Mouse (Mus musculus): ENCODE results near the gene Fam49a. TPM values are rescaled to one million over a fixed set of nuclear protein-coding genes. Genes with fewer than 3 reads are reported as not detected.

Fam49a gene
- polyA plus RNA-seq, 1 experiment: 28.4 TPM

GRCm38 (mm10) chr12:12373111-12373862 is 111.3 kb downstream of the Fam49a start:
- no peak for DNase-seq (ENCODE audit: low read depth)
- no peak for TF ChIP-seq POLR2A (IDR thresholded peaks at IDR 0.05; ENCODE audit: borderline replicate concordance, extremely low read depth, insufficient read depth, insufficient read length, poor library complexity, severe bottlenecking)
- TF ChIP-seq CTCF (IDR thresholded peaks at IDR 0.05; ENCODE audit: borderline replicate concordance, extremely low read depth, insufficient read depth, insufficient read length): no peak

GRCm38 (mm10) chr12:12379056-12379455 is 117.1 kb downstream of the Fam49a start:
- DNase-seq (ENCODE audit: low read depth): no peak
- TF ChIP-seq CTCF (IDR thresholded peaks at IDR 0.05; ENCODE audit: borderline replicate concordance, extremely low read depth, insufficient read depth, insufficient read length) (no peak), POLR2A (IDR thresholded peaks at IDR 0.05; ENCODE audit: borderline replicate concordance, extremely low read depth, insufficient read depth, insufficient read length, poor library complexity, severe bottlenecking) (no peak)

GRCm38 (mm10) chr12:12389271-12389670 is 127.3 kb downstream of the Fam49a start:
- TF ChIP-seq POLR2A (IDR thresholded peaks at IDR 0.05; ENCODE audit: borderline replicate concordance, extremely low read depth, insufficient read depth, insufficient read length, poor library complexity, severe bottlenecking): no peak
- TF ChIP-seq CTCF (IDR thresholded peaks at IDR 0.05; ENCODE audit: borderline replicate concordance, extremely low read depth, insufficient read depth, insufficient read length): no peak
- peak; percentile 53 for DNase-seq (ENCODE audit: low read depth)

GRCm38 (mm10) chr12:12396224-12396623 is 134.3 kb downstream of the Fam49a start:
- TF ChIP-seq POLR2A (IDR thresholded peaks at IDR 0.05; ENCODE audit: borderline replicate concordance, extremely low read depth, insufficient read depth, insufficient read length, poor library complexity, severe bottlenecking) (no peak), CTCF (IDR thresholded peaks at IDR 0.05; ENCODE audit: borderline replicate concordance, extremely low read depth, insufficient read depth, insufficient read length) (peak; percentile 69; the same call in 1 of the 2 replicates)
- DNase-seq (ENCODE audit: low read depth): peak; percentile 61

- TF ChIP-seq CTCF (IDR thresholded peaks at IDR 0.05; ENCODE audit: borderline replicate concordance, extremely low read depth, insufficient read depth, insufficient read length): peak; percentile 61
- no peak for TF ChIP-seq POLR2A (IDR thresholded peaks at IDR 0.05; ENCODE audit: borderline replicate concordance, extremely low read depth, insufficient read depth, insufficient read length, poor library complexity, severe bottlenecking)
- DNase-seq (ENCODE audit: low read depth): peak; percentile 76
These were observed 139.1 kb downstream of the Fam49a start for GRCm38 (mm10) chr12:12401051-12401465.

- DNase-seq (ENCODE audit: low read depth): peak; percentile 79
- TF ChIP-seq POLR2A (IDR thresholded peaks at IDR 0.05; ENCODE audit: borderline replicate concordance, extremely low read depth, insufficient read depth, insufficient read length, poor library complexity, severe bottlenecking) (no peak), CTCF (IDR thresholded peaks at IDR 0.05; ENCODE audit: borderline replicate concordance, extremely low read depth, insufficient read depth, insufficient read length) (no peak)
These were observed 139.6 kb downstream of the Fam49a start for GRCm38 (mm10) chr12:12401504-12401903.

- no peak for TF ChIP-seq POLR2A (IDR thresholded peaks at IDR 0.05; ENCODE audit: borderline replicate concordance, extremely low read depth, insufficient read depth, insufficient read length, poor library complexity, severe bottlenecking)
- TF ChIP-seq CTCF (IDR thresholded peaks at IDR 0.05; ENCODE audit: borderline replicate concordance, extremely low read depth, insufficient read depth, insufficient read length): no peak
- DNase-seq (ENCODE audit: low read depth): peak; percentile 42
These were observed 143.7 kb downstream of the Fam49a start for GRCm38 (mm10) chr12:12405491-12406110.

- no peak for TF ChIP-seq POLR2A (IDR thresholded peaks at IDR 0.05; ENCODE audit: borderline replicate concordance, extremely low read depth, insufficient read depth, insufficient read length, poor library complexity, severe bottlenecking)
- TF ChIP-seq CTCF (IDR thresholded peaks at IDR 0.05; ENCODE audit: borderline replicate concordance, extremely low read depth, insufficient read depth, insufficient read length): no peak
- peak; percentile 90 for DNase-seq (ENCODE audit: low read depth)
These were observed 147.1 kb downstream of the Fam49a start for GRCm38 (mm10) chr12:12409044-12409443.

GRCm38 (mm10) chr12:12412674-12413073 is 150.7 kb downstream of the Fam49a start:
- TF ChIP-seq POLR2A (IDR thresholded peaks at IDR 0.05; ENCODE audit: borderline replicate concordance, extremely low read depth, insufficient read depth, insufficient read length, poor library complexity, severe bottlenecking) (no peak), CTCF (IDR thresholded peaks at IDR 0.05; ENCODE audit: borderline replicate concordance, extremely low read depth, insufficient read depth, insufficient read length) (peak; percentile 83; the same call in 1 of the 2 replicates)
- peak; percentile 80 for DNase-seq (ENCODE audit: low read depth)

- TF ChIP-seq CTCF (IDR thresholded peaks at IDR 0.05; ENCODE audit: borderline replicate concordance, extremely low read depth, insufficient read depth, insufficient read length) (no peak), POLR2A (IDR thresholded peaks at IDR 0.05; ENCODE audit: borderline replicate concordance, extremely low read depth, insufficient read depth, insufficient read length, poor library complexity, severe bottlenecking) (no peak)
- no peak for DNase-seq (ENCODE audit: low read depth)
These were observed 158.5 kb downstream of the Fam49a start for GRCm38 (mm10) chr12:12420423-12420822.

GRCm38 (mm10) chr12:12420841-12421579 is 159.1 kb downstream of the Fam49a start:
- TF ChIP-seq CTCF (IDR thresholded peaks at IDR 0.05; ENCODE audit: borderline replicate concordance, extremely low read depth, insufficient read depth, insufficient read length) (peak; percentile 98), POLR2A (IDR thresholded peaks at IDR 0.05; ENCODE audit: borderline replicate concordance, extremely low read depth, insufficient read depth, insufficient read length, poor library complexity, severe bottlenecking) (peak; percentile 54; the same call in 1 of the 2 replicates)
- peak; percentile 95 for DNase-seq (ENCODE audit: low read depth)
